Mouse (Mus musculus) ES-E14 (cell line): ENCODE results near the gene Uxs1.

ENCODE experiments used
- MAFK ChIP-seq: IDR thresholded peaks from 2 replicates; pipeline ENCODE4 v1.6.1; 2014; ENCODE audit warnings: mild to moderate bottlenecking, low read depth, low read length, inconsistent platforms; ENCODE audit not compliant: insufficient read depth
- ZC3H11A ChIP-seq: IDR thresholded peaks from 2 replicates; pipeline ENCODE4 v1.6.1; 2012; ENCODE audit warnings: low read depth, mild to moderate bottlenecking, inconsistent platforms, low read length, borderline replicate concordance

DNA sequence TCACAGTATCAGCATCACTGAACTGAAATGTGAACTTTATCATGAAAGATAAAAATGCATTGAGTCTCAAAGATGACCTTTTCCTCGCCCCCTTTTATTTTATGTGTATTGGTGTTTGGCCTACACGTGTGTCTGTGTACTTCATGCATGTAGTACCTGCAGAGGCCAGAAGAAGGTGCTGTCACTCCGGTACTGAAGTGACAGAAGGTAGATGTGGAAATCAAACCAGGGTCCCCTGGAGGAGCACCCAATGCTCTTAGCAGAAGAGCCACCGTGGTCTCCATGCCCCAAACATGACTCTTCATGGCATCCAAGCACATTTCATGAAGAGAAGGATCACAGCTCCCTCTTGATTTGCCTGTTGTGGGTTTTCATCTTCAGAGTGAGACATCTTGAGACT, 95.5 kb downstream of the Uxs1 start:
- TF ChIP-seq ZC3H11A (no peak), MAFK (no peak)
